Mouse (Mus musculus): ENCODE measurements around the gene Bicdl1.

Gene Bicdl1

GRCm38 (mm10) chr5:115626237-115626886 lies 105.1 kb downstream of the Bicdl1 start:
- DNase-seq (ENCODE audit: low spot score in 2 of 2), result no peak

GRCm38 (mm10) chr5:115623694-115624440 lies 107.6 kb downstream of the Bicdl1 start:
- DNase-seq (ENCODE audit: low spot score in 2 of 2), result peak in 1 of 2 experiments; percentile 33

- no peak for DNase-seq (ENCODE audit: low spot score in 2 of 2)
Measured at GRCm38 (mm10) chr5:115622686-115623085, 108.7 kb downstream of the Bicdl1 start.

- DNase-seq (ENCODE audit: low spot score in 2 of 2), result no peak
Measured at GRCm38 (mm10) chr5:115619690-115620089, 111.7 kb downstream of the Bicdl1 start.

- DNase-seq (ENCODE audit: low spot score in 2 of 2), result peak; percentile 37 to 64
Measured at GRCm38 (mm10) chr5:115614948-115615347, 116.5 kb downstream of the Bicdl1 start.

GRCm38 (mm10) chr5:115613332-115613731 lies 118.1 kb downstream of the Bicdl1 start:
- no peak for DNase-seq (ENCODE audit: low spot score in 2 of 2)

- DNase-seq (ENCODE audit: low spot score in 2 of 2), result no peak
Measured at GRCm38 (mm10) chr5:115611566-115611965, 119.9 kb downstream of the Bicdl1 start.

GRCm38 (mm10) chr5:115603561-115603960 lies 127.9 kb downstream of the Bicdl1 start:
- no peak for DNase-seq (ENCODE audit: low spot score in 2 of 2)

Data from natural killer cell, adult 2 months (primary cell).